Mouse (Mus musculus): ENCODE results near the gene Oasl1.

The Oasl1 gene

GRCm38 (mm10) chr5:114968651-114969050, 45.6 kb downstream of the Oasl1 start:
- no peak for DNase-seq (ENCODE audit: low read depth, low spot score)

GRCm38 (mm10) chr5:114969064-114969463, 46.0 kb downstream of the Oasl1 start:
- DNase-seq (ENCODE audit: low read depth, low spot score): no peak

- DNase-seq (ENCODE audit: low read depth, low spot score): no peak
These were observed 46.7 kb downstream of the Oasl1 start for GRCm38 (mm10) chr5:114969609-114970215.

- no peak for DNase-seq (ENCODE audit: low read depth, low spot score)
These were observed 47.8 kb downstream of the Oasl1 start, which contains the start of gene Hnf1a for GRCm38 (mm10) chr5:114970824-114971227. Gene Hnf1a, minus strand, starts transcription at chr5:114971094.

GRCm38 (mm10) chr5:114972201-114972600, 49.2 kb downstream of the Oasl1 start:
- no peak for DNase-seq (ENCODE audit: low read depth, low spot score)

- DNase-seq (ENCODE audit: low read depth, low spot score): no peak
These were observed 50.1 kb downstream of the Oasl1 start for GRCm38 (mm10) chr5:114973131-114973530.

- DNase-seq (ENCODE audit: low read depth, low spot score): no peak
These were observed 53.9 kb downstream of the Oasl1 start for GRCm38 (mm10) chr5:114976935-114977334.

GRCm38 (mm10) chr5:114978473-114978872, 55.4 kb downstream of the Oasl1 start:
- no peak for DNase-seq (ENCODE audit: low read depth, low spot score)

GRCm38 (mm10) chr5:114978888-114979249, 55.8 kb downstream of the Oasl1 start:
- peak; percentile 80 for DNase-seq (ENCODE audit: low read depth, low spot score)

- DNase-seq (ENCODE audit: low read depth, low spot score): peak; percentile 90
These were observed 56.4 kb downstream of the Oasl1 start for GRCm38 (mm10) chr5:114979250-114980121.

- DNase-seq (ENCODE audit: low read depth, low spot score): no peak
These were observed 57.2 kb downstream of the Oasl1 start for GRCm38 (mm10) chr5:114980122-114980748.

- no peak for DNase-seq (ENCODE audit: low read depth, low spot score)
These were observed 59.0 kb downstream of the Oasl1 start for GRCm38 (mm10) chr5:114982001-114982400.

- no peak for DNase-seq (ENCODE audit: low read depth, low spot score)
These were observed 62.0 kb downstream of the Oasl1 start for GRCm38 (mm10) chr5:114985074-114985473.
